Mouse (Mus musculus): ENCODE results near the gene Astn2. TPM values are rescaled to one million over a fixed set of nuclear protein-coding genes. Genes with fewer than 3 reads are reported as not detected.

The Astn2 gene
- total RNA-seq, 2 experiments from 2014 or later: not detected

DNA sequence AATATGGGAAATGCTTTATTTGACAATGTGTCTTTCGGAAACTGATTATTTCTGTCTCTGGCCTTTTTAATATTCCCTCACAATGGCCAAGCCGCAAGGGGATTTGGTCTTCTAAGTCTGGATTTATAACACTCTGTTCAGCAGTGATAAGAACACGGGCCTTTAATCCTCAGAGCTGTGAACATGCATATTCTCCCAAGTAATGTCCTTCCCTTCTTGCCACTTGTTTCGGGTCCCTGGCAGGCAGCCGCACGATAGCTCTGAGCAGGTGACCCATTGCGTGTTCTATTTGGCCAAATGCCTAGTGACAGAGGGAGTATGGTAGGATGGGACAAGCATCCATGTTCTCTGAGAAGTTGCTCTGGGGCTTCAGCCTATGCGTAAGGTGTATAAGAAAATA is 214.8 kb downstream of the Astn2 start:
- no peak for ATAC-seq (replicated peaks; ENCODE audit: low FRiP score, poor library complexity, severe bottlenecking)

DNA sequence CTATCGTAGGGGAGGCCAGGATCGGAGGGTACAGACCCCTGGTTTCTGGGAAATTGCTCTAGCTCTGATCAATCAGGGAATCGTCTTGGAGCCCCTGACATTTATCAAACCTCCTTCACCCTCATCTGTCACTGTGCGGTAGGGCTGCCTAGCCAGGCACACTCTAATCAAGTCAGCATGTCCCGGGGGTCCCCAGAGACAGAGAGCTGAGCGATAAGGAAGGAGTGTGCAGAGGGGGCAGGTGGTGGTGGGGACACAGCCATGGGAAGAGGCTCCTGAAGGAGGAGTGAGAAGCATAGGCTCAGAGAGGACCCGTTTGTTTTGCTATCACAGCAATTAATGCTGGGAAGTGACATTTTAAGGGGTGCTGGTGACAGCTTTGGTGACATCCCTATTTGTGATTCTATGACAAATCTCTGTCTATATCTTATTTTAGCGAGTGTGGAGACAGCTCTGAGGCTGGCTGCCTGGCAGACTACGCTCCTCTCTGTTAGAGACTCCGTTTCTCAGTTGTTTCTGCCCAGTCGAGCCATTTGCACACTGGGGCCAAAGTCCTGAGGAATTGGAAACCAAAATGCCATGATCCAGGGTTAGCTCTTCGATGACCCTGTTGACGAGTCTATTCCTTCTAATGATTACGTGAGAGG is 228.4 kb downstream of the Astn2 start:
- ATAC-seq (replicated peaks; ENCODE audit: low FRiP score, poor library complexity, severe bottlenecking): no peak

DNA sequence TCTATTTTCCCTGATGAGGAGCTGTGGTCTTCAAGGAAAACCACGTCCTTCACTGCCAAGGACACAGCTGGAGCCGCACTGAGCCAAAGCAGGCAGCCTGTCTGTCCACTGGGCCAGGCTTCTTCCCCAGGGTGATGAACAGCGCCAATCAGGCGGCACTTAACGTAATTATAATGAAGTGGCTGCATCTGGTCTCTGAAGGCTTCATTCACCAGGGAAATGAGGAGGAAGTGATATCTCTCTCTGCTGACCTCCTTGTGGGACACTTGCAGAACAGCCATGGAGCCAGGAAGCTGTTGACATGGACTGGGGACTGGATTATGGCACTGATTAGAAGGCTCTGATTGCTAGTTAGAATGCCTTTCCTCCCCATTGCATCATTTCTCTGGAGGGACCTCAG is 232.8 kb downstream of the Astn2 start:
- no peak for ATAC-seq (replicated peaks; ENCODE audit: low FRiP score, poor library complexity, severe bottlenecking)

DNA sequence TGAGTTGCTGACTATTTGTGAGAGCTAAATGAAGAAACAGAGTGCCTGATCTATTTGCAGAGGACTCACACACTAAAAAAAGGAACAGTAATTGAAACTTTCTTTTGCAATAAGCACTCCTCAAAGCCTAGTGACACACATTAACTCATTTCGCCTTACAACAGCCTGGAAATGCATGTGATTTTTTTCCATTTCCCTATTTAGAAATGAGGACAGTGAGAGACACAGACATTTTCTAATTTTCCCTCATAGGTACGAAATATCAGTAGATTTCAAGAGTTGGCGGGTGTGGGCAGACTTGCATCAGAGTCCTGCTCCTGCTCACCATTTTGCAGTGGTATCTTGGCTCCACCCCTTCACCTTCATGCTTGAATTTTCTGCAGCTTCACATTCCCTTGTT is 233.6 kb downstream of the Astn2 start:
- no peak for ATAC-seq (replicated peaks; ENCODE audit: low FRiP score, poor library complexity, severe bottlenecking)

DNA sequence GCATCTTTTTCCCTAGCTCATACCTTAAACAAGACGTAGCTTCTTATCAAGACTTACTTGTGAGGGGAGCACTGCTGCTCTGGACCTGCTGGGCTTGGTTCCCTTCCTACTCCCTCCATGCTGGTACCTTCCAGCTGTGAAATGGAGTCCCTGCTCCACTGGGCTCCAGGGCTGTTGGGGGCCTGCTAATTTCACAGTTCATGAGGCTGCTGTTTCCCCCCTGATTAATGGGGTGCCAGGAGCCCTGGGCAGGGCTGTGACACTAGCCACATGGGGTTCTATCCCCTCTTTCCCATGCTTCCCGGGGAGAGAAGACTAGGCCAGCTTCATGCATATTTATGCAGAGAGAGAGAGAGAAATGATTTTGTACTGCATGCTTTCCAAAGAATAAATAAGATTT is 234.9 kb downstream of the Astn2 start:
- no peak for ATAC-seq (replicated peaks; ENCODE audit: low FRiP score, poor library complexity, severe bottlenecking)

DNA sequence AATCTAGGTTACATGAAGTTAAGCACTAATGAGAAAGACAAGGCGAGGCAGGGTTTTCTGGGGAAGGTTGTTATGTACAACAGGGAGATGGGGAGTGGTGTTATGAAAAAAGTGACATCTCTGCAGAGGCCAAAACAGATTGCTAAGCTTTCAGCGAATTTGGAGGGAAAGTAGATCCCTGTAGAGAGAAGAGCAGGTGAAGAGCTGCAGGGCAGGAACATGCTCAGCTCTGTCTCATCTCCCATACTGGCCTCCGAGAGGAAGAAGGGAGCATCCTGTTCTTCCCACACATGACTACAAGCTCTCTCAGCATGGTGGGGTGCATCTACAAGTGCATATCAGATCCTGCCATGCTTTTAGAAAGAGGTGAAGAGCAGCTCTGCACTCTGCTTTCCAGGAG is 245.7 kb downstream of the Astn2 start:
- ATAC-seq (replicated peaks; ENCODE audit: low FRiP score, poor library complexity, severe bottlenecking): no peak

DNA sequence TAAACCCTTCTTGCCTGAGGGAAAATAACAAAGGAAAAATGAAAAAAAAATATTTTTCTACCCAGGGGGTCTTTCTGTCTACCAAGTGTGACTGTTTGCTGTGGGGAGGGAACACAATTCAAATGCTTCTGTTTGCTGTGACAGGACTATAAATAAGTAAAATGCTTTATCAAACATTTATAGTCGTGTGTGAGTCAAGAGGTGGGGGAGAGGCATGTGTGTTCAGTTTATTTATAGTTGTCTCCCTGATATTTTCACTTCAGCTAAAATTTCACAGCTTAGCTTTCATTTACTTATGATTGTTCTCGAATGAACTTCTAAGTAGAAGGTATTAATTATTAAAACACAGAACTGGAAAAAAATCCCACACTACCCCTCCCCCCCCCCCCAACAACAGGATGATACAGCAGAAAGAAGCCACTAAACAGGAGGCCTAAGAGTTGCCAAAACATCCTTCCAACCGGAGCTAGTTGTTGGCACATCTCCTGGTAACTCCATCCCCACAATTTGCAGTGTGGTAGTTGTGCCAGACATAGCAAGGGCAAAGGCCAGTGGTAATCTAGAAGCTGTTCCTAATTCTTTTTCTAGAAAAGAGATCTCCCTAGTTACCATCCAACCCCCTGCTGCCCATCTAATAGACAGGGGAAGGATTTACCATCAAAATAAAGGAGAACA is 246.8 kb downstream of the Astn2 start:
- ATAC-seq (replicated peaks; ENCODE audit: low FRiP score, poor library complexity, severe bottlenecking): no peak

DNA sequence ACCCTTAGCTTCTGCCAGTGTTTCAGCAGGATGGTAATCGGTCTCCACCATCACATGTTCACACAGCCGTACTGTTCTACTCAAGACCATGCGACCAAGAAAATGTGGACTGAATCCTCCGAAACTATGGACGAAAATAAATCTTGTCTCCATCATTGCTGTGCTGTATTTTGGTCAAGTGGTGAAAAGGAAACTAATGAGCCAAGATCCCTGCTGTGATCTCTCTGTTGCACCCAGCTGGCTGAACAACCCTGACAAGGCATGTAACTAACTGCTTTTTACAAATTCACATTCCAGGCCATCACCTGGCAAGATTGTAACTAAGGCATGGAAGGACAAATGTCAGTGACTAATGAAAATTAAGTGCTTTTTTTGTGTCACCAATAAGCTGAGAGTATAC is 257.9 kb downstream of the Astn2 start:
- no peak for ATAC-seq (replicated peaks; ENCODE audit: low FRiP score, poor library complexity, severe bottlenecking)

DNA sequence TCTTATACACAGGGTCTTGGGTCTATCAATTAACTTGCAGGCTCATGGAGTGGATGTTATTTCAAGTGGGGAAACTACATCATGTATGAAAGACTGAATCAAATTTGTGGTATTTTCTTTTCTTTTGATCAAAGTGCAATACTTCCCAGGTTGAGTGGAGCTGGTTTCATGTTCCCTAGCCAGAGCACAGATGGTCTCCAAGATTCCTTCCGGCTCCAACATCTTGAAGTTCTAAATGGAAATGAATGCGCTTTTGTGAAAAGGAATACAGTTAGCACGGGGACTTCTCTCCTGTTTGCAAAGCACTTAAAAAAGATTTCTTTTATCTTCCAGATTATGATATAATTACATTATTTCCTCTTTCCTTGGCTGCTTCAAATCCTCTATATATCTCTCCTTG is 278.2 kb downstream of the Astn2 start:
- ATAC-seq (replicated peaks; ENCODE audit: low FRiP score, poor library complexity, severe bottlenecking): no peak

DNA sequence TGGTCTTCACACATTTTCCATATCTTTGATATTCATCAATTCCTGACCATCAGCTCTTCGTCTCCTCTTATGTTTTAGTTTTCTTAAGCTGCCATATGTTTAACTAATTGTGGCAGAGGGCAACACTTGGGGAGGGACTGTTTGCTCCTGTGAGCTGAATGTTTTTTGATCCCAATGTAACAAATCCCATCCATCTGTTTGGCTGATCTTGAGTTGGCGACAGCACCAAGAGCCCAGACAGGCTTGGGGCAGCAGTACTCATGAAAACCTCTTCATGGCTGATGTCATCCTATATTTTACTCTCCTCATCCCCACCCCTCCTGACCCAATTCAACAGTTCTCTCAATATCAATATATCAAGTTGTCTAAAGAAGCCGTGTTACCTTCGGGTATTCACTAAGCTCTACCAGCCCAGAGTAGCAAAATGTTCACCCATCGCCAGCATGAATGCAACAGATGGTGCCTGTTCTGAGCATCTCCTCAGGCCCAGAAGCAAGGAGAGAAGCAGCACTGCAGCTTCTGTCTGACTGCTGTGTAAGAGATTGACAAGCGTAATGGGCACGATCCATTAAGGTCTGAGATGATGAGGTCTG is 281.5 kb downstream of the Astn2 start:
- ATAC-seq (replicated peaks; ENCODE audit: low FRiP score, poor library complexity, severe bottlenecking): no peak

DNA sequence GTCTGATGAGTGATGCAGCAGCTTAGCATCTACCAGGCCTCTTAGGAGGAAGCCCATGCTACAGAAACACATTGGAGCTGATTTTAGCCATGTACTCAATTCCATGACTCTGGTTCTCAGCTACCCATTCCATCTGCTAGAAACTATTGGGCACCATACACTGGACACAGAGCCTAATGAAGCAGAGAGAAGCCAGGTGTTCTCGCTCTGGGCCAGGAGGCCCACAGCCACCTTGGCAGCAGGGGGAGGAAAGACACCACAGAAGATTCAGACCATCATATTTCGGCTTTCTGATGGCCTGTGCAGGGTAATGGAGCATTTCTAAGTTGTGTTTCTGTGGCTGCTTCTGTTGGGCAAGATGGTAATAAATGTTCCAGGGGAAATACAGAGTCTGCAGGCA is 290.2 kb downstream of the Astn2 start:
- ATAC-seq (replicated peaks; ENCODE audit: low FRiP score, poor library complexity, severe bottlenecking): no peak

DNA sequence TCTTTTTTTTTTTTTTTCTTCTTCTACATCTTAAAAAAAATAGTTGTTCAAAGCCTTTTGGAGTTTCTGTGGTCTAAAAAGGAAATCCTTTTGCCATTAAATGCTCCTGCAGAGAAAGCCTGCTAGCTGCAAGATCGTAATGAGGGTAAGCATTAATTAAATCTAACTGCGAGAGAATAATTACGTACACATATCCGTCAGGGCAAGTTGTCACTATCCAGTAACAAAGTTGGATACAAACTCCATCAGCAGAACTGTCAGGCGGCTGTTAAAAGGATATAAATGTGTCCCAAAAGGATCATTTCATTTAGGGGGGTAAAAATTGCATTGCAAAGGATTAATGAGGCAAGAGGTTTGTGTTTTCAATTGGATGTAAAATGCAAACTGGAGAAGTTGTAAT is 302.4 kb downstream of the Astn2 start:
- ATAC-seq (replicated peaks; ENCODE audit: low FRiP score, poor library complexity, severe bottlenecking): no peak

DNA sequence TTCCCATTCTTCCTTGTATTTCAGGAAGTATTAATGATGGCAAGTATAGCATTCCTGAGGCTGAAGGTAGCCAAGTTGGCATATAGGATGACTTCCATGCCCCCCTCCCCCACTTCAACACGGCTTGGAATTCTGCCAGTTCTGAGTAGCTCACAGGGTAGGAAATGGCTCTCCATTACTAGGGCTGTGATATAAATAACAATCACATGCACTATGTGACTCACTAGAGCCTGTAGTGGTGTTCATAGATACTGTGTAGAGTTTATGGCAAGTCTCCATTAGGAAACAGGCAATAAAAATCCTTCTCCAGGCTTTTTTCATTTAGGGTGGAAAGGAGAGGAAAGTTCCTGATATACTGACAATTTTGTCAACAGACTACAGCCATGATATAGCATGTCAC is 306.8 kb downstream of the Astn2 start:
- ATAC-seq (replicated peaks; ENCODE audit: low FRiP score, poor library complexity, severe bottlenecking): no peak

DNA sequence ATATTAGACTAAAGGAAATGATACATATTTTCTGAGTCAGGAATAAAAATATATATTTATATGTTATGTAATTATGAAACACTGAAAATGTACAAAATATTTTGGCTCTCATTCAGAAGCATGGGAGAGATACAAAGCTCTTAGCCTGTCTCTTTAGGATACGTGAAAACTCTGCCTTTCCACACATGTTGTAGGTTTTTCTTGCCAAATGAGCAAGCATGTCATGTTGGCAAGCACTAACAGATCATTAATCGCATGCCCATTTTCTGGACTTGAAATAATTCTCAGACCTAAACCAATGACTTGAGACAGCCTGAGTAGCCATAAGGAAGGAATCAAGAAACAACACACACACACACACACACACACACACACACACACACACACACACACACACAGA is 308.3 kb downstream of the Astn2 start:
- no peak for ATAC-seq (replicated peaks; ENCODE audit: low FRiP score, poor library complexity, severe bottlenecking)

DNA sequence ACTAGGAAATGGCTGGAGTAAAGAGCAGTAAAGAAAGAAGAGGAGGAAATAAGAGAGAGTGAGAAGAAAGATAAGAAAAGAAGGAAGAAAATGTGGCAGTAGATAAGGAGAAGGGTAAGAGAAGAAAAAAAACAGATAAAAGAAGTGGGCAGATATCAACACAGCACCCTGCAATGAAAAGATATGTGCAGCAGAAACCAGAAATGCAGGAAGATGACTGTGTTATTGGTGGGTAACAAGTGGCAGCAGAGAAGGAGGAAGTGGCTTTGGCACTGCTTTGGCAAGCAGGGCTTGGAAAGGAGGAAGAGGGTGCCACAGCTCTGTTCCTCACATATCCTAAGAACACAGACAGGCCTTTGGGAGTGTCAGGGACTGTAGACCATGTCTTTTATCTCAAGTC is 347.2 kb downstream of the Astn2 start:
- no peak for ATAC-seq (replicated peaks; ENCODE audit: low FRiP score, poor library complexity, severe bottlenecking)

DNA sequence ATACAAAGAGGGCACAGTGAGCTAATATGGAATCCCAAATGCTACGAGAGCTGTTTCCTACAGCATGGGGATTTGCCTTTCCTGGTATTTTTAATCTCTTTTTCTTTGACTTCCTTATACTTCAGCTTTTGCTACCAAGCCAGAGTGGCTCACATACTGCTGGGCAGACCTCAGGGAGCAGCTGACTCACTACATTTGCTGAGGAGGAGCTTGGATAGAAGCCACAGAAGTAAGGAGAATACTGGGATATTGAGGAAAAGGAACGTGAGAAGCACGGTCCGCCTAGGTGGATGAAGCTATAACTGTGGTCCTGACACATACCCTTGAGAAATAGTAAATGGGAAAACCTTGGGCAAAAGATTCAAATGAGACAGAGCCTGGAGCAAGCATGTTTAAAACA is 348.7 kb downstream of the Astn2 start:
- no peak for ATAC-seq (replicated peaks; ENCODE audit: low FRiP score, poor library complexity, severe bottlenecking)

DNA sequence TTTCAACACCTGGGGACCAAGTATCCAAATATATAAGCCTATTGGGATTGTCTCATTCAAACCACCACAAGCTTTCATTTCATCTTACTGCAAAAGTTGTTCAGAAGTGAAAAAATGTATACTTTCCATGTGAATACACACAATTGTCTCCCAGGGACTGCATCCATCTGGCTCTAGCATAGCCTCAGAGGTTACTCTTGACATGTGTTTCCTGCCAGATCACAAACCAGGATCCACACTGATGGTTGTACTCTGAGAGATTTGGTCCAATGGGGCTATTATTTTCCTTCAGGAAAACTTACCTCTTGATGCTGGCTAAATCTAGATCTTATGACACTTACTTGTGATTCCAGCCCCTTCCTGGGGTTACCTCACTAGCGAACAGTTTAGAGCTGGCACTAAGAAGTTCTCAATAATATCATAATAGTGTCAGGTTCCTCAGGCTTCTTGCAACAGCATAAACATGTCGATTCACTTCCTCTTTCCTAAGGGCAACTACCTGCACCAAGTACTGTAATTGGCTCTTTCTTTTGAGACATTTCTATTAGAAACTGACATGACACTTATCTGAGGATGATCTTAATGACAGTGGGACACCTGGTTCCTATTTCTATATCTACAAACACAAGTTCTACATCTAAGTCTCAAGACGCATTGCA is 361.3 kb downstream of the Astn2 start:
- ATAC-seq (replicated peaks; ENCODE audit: low FRiP score, poor library complexity, severe bottlenecking): no peak

DNA sequence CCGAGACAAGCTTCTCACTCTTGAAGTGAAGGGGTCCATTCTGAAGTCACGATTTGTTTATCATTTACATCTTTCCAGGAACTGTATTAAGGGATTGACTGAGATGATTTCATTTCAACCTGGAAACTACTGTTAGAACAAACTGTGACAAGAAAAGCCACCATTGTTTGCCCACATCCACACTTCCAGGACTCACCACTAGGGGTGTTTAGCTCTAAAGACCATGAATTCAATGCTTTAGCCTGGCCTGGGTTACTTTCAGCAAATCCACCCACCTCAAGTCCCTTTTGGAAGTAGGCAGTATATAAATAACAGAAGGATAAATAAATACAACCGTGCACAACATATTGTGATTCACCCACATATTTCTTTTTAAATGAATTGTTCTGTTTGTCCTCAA is 370.6 kb downstream of the Astn2 start:
- no peak for ATAC-seq (replicated peaks; ENCODE audit: low FRiP score, poor library complexity, severe bottlenecking)

DNA sequence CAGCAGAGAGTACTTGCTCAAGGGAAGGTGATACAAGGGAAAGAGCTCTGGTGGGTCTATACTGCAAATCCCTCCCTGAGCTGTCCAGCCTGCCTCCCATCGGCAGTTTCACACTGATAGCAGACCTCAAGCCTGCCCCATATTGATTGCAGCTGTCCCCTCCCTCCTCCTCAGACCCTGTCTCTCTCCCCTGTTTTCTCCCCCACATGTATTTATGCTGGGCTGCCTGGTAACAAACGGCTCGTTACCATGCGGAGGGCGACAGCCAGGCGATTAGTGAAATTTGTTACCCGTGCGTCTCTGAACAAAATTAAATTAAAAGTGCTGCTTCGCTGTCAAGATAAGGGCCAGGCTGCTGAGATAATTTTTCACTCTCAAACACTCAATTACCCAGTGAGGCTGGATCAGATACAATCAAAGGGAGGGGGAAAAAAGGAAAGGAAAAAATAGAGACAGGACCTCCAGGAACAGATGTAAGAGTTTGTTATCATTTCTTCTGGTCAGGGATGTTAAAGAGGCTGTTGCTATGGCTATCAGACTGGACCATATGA is 373.0 kb downstream of the Astn2 start:
- ATAC-seq (replicated peaks; ENCODE audit: low FRiP score, poor library complexity, severe bottlenecking): no peak

DNA sequence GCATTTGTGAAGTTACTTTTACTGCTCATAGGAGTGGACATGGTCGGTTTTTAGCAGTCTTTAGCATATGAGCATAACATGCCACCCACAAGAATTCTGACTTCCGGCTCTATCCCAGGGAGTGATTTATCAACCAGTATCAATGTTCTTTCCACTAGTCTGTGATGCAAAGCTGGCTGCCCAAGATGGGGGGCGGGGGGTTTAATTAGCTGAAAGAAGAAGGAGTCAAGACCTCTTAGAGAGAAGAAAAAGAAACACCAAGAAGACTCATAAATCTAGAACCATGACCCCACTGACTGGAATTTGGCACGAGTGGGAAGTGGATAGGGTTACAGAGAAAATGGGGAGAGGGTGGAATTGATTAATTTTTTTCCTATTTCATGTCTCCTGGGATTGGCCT is 374.5 kb downstream of the Astn2 start:
- ATAC-seq (replicated peaks; ENCODE audit: low FRiP score, poor library complexity, severe bottlenecking): no peak

DNA sequence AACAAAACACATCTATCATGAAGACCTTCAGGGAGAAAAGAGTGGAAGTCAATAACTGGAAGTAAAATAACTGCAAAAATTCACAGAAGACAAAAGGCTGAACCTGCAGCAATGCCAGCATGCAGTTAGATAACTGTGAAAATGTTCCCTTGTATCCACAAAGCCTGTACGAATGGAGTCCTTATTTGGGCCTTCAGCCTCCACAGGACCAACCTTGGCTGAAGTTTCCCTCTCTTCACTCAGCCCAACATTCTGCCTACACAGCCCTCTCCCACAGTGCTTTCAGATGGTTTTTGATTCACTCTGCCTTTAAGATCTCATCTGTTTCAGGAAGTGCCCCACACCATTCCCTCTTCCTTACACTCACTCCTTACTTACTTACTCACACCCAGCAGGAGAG is 376.5 kb downstream of the Astn2 start:
- ATAC-seq (replicated peaks; ENCODE audit: low FRiP score, poor library complexity, severe bottlenecking): no peak

Measured in erythroid progenitor cell, adult 5-6 weeks (primary cell).